Mouse (Mus musculus) liver, embryonic 14.5 days (tissue): Measurements from ENCODE around the gene Plpp6.

Experiments
- CTCF ChIP-seq: IDR thresholded peaks from 2 replicates; pipeline ENCODE4 v1.5.1; 2016; ENCODE audit warnings: antibody characterized with exemption, low read depth, control low read depth
- EP300 ChIP-seq: IDR thresholded peaks from 2 replicates; pipeline ENCODE4 v1.6.1; 2016; ENCODE audit warnings: antibody characterized with exemption, low read depth

DNA sequence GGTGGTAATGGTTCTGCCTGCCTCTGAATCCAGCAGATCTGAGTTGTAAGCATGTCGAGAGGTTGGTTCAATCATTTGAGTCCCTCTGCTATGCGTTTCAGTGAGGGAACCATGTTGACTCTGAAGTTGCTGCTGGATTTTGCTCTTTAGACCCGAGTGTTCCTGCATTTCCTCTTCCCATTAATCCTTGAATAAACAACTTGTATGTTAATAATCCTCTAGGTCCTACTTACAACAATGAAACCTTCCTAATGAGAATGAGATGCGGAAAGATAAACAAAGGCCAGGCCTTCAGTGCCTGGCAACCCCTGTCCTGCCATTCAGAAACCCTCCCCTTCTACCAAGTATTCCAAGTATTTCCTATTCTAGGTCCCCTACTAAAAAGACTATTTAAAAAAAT is 47.3 kb upstream of the Plpp6 start:
- TF ChIP-seq CTCF (no peak), EP300 (no peak)
